Mouse (Mus musculus): ENCODE measurements around the gene Mylk3. TPM values are rescaled to one million over a fixed set of nuclear protein-coding genes. Genes with fewer than 3 reads are reported as not detected.

Mylk3 gene
- polyA plus RNA-seq (2014; fragmentation: Nextera tagmentation; extraction: Ambion mirVana), result 0.82 and 2.8 TPM in 2 replicates

DNA sequence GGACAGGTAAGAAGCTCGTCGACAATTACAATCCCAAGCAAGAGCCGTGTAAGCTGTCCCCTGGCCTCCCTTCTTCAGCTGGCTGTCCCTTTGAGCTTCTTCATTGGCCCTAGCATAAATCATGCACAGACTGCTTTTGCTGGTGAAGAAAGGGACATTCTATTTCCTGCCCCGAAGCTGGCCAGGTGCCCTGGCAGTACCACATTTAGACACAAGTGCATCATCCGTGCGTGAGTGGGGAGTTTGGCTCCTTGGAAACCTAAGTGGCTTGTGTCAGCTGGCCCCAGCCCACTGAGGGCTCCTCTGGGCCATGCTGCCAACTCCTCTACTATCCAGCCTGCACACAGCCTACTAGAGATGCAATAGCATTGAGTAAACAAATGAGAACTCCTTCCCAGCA lies at the start of gene Mylk3:
TSS of gene Mylk3 (minus strand) at position 141 of the 400 bp plus-strand sequence.
- Histone ChIP-seq H3K9ac (no peak within 1 kb of the TSS), H3K4me2 (no peak within 1 kb of the TSS), H3K27me3 (ENCODE audit: insufficient read depth, low read length) (no peaks in the 10 kb centered on the region), H3K36me3 (ENCODE audit: insufficient read depth) (no peaks in the 10 kb centered on the region), H3K4me3 (ENCODE audit: low read depth, low read length) (no peak within 1 kb of the TSS), H3K27ac (ENCODE audit: low read depth) (no peak within 1 kb of the TSS), H3K9me3 (ENCODE audit: low read depth, low read length) (no peaks in the 10 kb centered on the region), H3K4me1 (ENCODE audit: insufficient read depth) (peaks cover 4% of the 10 kb centered on the region; the same call in 1 of the 2 replicates)
- 69% methylated on average over 6 of the region's 6 CpGs for WGBS
- DNase-seq (no peak), ATAC-seq (ENCODE audit: insufficient read depth) (no peak)
- no peak for TF ChIP-seq CTCF (IDR thresholded peaks at IDR 0.05; ENCODE audit: low read depth)

DNA sequence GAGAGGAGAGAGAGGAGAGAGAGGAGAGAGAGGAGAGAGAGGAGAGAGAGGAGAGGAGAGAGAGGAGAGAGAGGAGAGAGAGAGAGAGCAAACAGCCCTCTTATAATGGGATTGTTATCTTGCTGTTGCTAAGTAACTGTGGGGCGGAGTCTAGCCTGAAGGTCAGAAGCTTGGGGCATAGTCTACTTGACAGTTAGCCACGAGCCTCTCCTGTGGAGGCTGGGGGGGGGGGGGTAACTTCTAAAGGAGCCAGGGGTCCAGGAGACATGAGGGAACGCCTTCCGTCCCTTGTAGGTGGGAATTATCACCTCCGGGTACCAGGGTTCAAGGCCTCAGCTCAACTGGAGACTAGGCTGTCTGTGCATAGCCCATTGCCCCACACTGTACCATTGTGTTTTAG lies 49.6 kb upstream of the Mylk3 start:
- H3K36me3 ChIP-seq (ENCODE audit: insufficient read depth), result no peaks in the 10 kb centered on the region
- no peak overlapping the region for H3K27ac ChIP-seq (ENCODE audit: low read depth)
- no peak for ATAC-seq (ENCODE audit: insufficient read depth)
- no peak overlapping the region for H3K4me3 ChIP-seq (ENCODE audit: low read depth, low read length)
- no peak for TF ChIP-seq CTCF (IDR thresholded peaks at IDR 0.05; ENCODE audit: low read depth)
- no peak overlapping the region for H3K9ac ChIP-seq
- no peaks in the 10 kb centered on the region for H3K27me3 ChIP-seq (ENCODE audit: insufficient read depth, low read length)
- peaks cover 6% of the 10 kb centered on the region; the same call in 1 of the 2 replicates for H3K4me1 ChIP-seq (ENCODE audit: insufficient read depth)
- no peaks in the 10 kb centered on the region for H3K9me3 ChIP-seq (ENCODE audit: low read depth, low read length)
- DNase-seq, result peak; percentile 34
- no peak overlapping the region for H3K4me2 ChIP-seq
- WGBS, result 35% methylated on average over 5 of the region's 5 CpGs

DNA sequence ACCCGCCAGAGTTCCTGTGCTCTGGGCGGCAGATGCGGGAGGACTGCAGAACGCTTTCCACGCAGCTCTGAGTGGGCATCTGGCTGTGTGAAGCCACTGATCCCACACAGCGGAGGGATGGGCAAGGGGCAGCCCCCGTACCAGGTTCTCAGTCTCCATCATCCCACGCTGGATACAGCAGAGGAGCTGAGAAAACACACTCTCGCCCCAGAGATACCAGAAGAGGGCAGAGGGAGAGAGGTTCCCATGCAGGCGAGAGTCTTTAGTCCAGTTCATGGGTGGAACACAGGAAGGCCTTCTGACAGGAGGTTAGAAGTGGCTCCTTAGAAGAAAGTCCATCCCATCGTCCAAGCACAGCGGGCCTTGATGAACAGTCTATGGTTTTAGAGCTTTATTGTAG lies 48.7 kb upstream of the Mylk3 start:
- H3K9me3 ChIP-seq (ENCODE audit: low read depth, low read length), result no peaks in the 10 kb centered on the region
- H3K4me2 ChIP-seq, result no peak overlapping the region
- ATAC-seq (ENCODE audit: insufficient read depth) (no peak), DNase-seq (no peak)
- no peak overlapping the region for H3K9ac ChIP-seq
- no peaks in the 10 kb centered on the region for H3K36me3 ChIP-seq (ENCODE audit: insufficient read depth)
- TF ChIP-seq CTCF (IDR thresholded peaks at IDR 0.05; ENCODE audit: low read depth), result no peak
- H3K4me3 ChIP-seq (ENCODE audit: low read depth, low read length), result no peak overlapping the region
- peaks cover 10% of the 10 kb centered on the region; the same call in 1 of the 2 replicates for H3K4me1 ChIP-seq (ENCODE audit: insufficient read depth)
- H3K27me3 ChIP-seq (ENCODE audit: insufficient read depth, low read length), result no peaks in the 10 kb centered on the region
- 71% methylated on average over 12 of the region's 12 CpGs for WGBS
- no peak overlapping the region for H3K27ac ChIP-seq (ENCODE audit: low read depth)

DNA sequence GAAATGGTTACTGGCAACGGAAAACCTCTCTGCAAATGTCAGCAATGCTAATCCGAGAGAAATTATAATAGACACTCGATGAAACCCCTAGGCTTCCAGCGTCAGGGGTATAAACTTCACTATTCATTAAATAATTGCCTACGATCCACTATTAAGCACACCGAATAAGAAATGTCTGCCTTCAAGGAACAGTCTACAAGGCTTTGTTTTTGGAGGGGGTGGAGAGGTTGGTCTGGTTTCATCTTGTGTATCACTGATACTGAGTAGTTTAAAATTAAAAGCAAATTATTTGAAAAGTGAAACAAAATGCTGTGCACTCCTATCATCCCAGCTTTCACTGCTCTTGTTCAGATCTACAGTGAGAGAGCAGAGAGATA lies 46.9 kb upstream of the Mylk3 start:
- Histone ChIP-seq H3K36me3 (ENCODE audit: insufficient read depth) (no peaks in the 10 kb centered on the region), H3K9ac (0 out of 2 replicates have a peak overlapping the region, but pooled peaks have one; percentile 10), H3K27me3 (ENCODE audit: insufficient read depth, low read length) (no peaks in the 10 kb centered on the region), H3K4me2 (peak overlapping the region; percentile 75), H3K4me3 (ENCODE audit: low read depth, low read length) (peak overlapping the region; percentile 80), H3K4me1 (ENCODE audit: insufficient read depth) (peaks cover 10% of the 10 kb centered on the region; the same call in 1 of the 2 replicates), H3K27ac (ENCODE audit: low read depth) (peak overlapping the region; percentile 97), H3K9me3 (ENCODE audit: low read depth, low read length) (no peaks in the 10 kb centered on the region)
- no peak for TF ChIP-seq CTCF (IDR thresholded peaks at IDR 0.05; ENCODE audit: low read depth)
- 3% methylated on average over 6 of the region's 6 CpGs for WGBS
- DNase-seq (no peak), ATAC-seq (ENCODE audit: insufficient read depth) (peak; percentile 63)

DNA sequence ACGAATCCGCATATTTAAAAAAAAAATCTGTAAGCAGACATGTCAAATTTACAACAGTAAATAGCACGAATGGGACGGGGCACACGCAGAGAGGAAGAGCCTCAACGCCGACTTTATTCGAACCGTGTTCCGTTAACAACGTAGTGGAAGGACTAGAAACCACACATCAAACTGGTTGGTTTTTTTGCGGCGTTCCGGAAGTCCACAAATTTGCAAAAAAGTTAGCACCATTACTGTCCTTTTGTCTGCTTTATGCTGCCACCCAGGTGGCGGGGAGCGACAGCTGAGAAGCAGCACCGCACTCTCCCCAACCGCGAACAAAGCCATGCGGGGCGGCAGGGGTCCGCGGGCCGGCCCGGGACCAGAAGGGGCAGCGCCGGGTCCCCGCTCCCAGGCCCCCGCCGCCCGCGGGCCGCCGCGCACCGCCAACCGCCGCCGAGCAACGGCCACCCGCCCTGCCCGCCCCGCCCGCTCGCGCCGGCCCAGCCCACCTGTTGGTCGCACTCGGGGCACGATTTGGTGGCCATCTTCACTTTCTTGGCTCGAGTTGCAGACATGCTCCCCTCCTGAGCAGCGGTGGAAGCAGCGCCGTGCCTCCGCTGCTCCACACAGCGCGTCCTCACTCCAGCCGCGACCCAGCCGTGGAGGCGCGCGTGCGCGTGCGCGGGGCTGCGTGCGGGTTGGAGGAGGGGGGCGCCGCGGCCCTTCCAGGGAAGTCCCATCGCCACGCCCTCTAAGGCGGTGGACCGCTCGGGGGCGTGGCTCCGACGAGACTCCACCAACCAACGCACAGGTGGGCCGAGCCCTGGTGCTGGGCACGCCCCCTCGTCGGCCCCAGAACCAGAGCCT lies 46.2 kb upstream of the Mylk3 start, which contains the start of gene 4921524J17Rik:
TSS of gene 4921524J17Rik (minus strand) at position 666 of the 849 bp plus-strand sequence.
- TF ChIP-seq CTCF (IDR thresholded peaks at IDR 0.05; ENCODE audit: low read depth), result no peak
- H3K4me2 ChIP-seq, result peak within 1 kb of the TSS; percentile 75
- peak within 1 kb of the TSS; percentile 80 for H3K4me3 ChIP-seq (ENCODE audit: low read depth, low read length)
- H3K9me3 ChIP-seq (ENCODE audit: low read depth, low read length), result no peaks in the 10 kb centered on the region
- H3K9ac ChIP-seq, result peak within 1 kb of the TSS; percentile 88
- H3K4me1 ChIP-seq (ENCODE audit: insufficient read depth), result peaks cover 10% of the 10 kb centered on the region; the same call in 1 of the 2 replicates
- peak; percentile 99 for DNase-seq
- peak within 1 kb of the TSS; percentile 97 for H3K27ac ChIP-seq (ENCODE audit: low read depth)
- WGBS, result under 1% methylated on average over 72 of the region's 85 CpGs
- H3K27me3 ChIP-seq (ENCODE audit: insufficient read depth, low read length), result no peaks in the 10 kb centered on the region
- no peaks in the 10 kb centered on the region for H3K36me3 ChIP-seq (ENCODE audit: insufficient read depth)
- ATAC-seq (ENCODE audit: insufficient read depth), result peak; percentile 99

DNA sequence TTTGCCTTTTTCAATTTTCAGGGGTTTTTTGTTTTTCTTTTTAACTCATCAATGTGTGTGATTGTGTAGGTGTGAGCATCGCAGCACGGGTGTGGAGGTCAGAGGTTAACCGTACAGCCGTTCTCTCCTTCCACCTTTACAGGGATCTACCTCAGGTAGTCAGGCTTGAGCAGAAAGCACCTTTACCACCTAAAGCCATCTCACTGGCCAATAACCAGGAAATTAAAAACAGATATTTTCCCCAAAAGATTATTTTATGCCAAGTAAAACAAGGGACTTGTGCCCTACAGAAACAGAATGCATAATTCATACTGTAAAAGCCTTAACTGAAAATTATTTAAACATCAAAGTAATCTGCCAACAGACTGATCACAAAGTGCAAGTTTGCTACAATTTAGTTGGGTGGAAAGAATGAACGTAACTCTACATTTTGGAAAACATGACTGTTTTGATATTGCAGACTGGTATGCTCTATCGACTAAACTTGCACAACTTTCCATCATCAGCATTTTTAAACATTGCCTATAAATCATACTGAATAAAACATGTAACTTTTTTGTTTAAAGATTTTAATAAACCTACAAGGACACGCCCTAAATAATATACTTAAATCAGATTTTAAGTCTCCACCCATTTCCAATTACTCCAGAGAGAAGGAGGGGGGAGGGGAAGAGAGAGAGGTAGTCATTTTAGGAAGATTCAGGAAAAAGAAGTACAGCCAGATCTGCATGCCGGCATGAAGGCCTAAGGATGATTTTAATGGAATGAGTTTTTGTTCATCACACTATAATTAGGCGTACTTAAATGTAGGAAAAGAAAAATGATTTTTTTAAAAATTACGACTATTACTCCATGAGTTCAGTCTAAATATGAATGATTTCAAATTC lies 45.4 kb upstream of the Mylk3 start:
- ATAC-seq (ENCODE audit: insufficient read depth), result no peak
- Histone ChIP-seq H3K9me3 (ENCODE audit: low read depth, low read length) (no peaks in the 10 kb centered on the region), H3K27me3 (ENCODE audit: insufficient read depth, low read length) (no peaks in the 10 kb centered on the region), H3K27ac (ENCODE audit: low read depth) (peak overlapping the region; percentile 97), H3K4me3 (ENCODE audit: low read depth, low read length) (peak overlapping the region; percentile 80), H3K4me1 (ENCODE audit: insufficient read depth) (peaks cover 10% of the 10 kb centered on the region; the same call in 1 of the 2 replicates), H3K9ac (peak overlapping the region; percentile 88), H3K4me2 (peak overlapping the region; percentile 75), H3K36me3 (ENCODE audit: insufficient read depth) (no peaks in the 10 kb centered on the region)
- peak; percentile 66 for DNase-seq
- WGBS, result 6% methylated on average over 10 of the region's 10 CpGs
- no peak for TF ChIP-seq CTCF (IDR thresholded peaks at IDR 0.05; ENCODE audit: low read depth)
